Mouse (Mus musculus) midbrain, embryonic 11.5 days (tissue): ENCODE measurements at regions not wholly inside any gene's neighbourhood (a gene's known extent, or its start where the extent isn't known, plus 50 kb on each side); places are given as distances from the start of the nearest gene placed in this dataset.
A peak's percentile ranks its signal among the peaks of the same experiment; 100 is the strongest.

Source experiments
- ATAC-seq: fragments of 200-750 bp; cut with Nextera tagmentation; 2 replicates; pipeline ENCODE4 v1.8.0; 2017; ENCODE audit warnings: moderate TSS enrichment, moderate library complexity; ENCODE audit not compliant: low FRiP score
- DNase-seq: peaks from one replicate; pipeline ENCODE4 v3.0.0; 2015; ENCODE audit warnings: low spot score; ENCODE audit errors: missing footprints
- H3K27ac ChIP-seq: fragments of 300-500 bp; sonication (generic); 2 replicates; pipeline ENCODE4 v1.5.1; 2014; ENCODE audit warnings: low read depth, low read length
- H3K27me3 ChIP-seq: fragments of 300-500 bp; sonication (generic); 2 replicates; pipeline ENCODE4 v1.6.1; 2014; ENCODE audit warnings: mild to moderate bottlenecking, low read length, moderate library complexity, mixed read lengths; ENCODE audit not compliant: control insufficient read depth, insufficient read depth
- H3K36me3 ChIP-seq: fragments of 300-500 bp; sonication (generic); 2 replicates; pipeline ENCODE4 v1.6.1; 2014; ENCODE audit warnings: mild to moderate bottlenecking, low read length, moderate library complexity, mixed read lengths; ENCODE audit not compliant: control insufficient read depth, insufficient read depth
- H3K4me1 ChIP-seq: fragments of 300-500 bp; sonication (generic); 2 replicates; pipeline ENCODE4 v1.6.1; 2014; ENCODE audit warnings: low read length; ENCODE audit not compliant: control insufficient read depth, insufficient read depth
- H3K4me2 ChIP-seq: fragments of 300-500 bp; sonication (generic); 2 replicates; pipeline ENCODE4 v1.6.1; 2014; ENCODE audit warnings: mild to moderate bottlenecking, moderate library complexity
- H3K4me3 ChIP-seq: fragments of 300-500 bp; sonication (generic); 2 replicates; pipeline ENCODE4 v1.5.1; 2014; ENCODE audit warnings: low read depth, low read length
- H3K9ac ChIP-seq: fragments of 300-500 bp; sonication (generic); 2 replicates; pipeline ENCODE4 v1.6.1; 2014; ENCODE audit warnings: low read length
- H3K9me3 ChIP-seq: fragments of 300-500 bp; sonication (generic); 2 replicates; pipeline ENCODE4 v1.6.1; 2016; ENCODE audit warnings: low read length; ENCODE audit not compliant: control insufficient read depth
- WGBS: fragments of 180-500 bp; shearing (Covaris S2); extraction: QIAGEN DNeasy Blood & Tissue Kit; methylation state at CpG from one replicate; pipeline ENCODE4 v1.1.7; 2014; 5-methylcytosine and 5-hydroxymethylcytosine counted together

DNA sequence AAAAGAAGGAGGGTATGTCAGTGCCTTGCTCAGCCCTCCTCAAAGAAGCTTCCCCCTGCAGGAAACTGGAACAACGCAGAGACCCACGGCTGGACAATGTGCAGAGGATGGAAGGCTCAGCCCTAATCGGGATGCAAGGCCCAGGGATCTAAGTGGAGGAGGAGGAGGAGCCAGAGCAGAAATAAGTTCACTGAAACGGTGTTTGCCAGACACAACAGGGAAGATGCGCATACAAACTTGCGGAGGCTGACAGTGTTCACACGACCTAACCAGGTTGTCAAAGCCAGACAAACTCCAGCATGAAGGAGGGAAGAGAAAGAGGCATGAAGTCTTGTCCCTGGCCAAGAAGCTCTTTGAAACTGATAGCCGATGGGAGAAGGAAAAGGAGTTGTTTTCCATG, 98.3 kb downstream of the Sall1 start:
- no peak for ATAC-seq
- Histone ChIP-seq H3K4me1 (no peaks in the 10 kb centered on the region), H3K9ac (no peak overlapping the region), H3K36me3 (no peaks in the 10 kb centered on the region), H3K27me3 (no peaks in the 10 kb centered on the region), H3K4me3 (no peak overlapping the region), H3K27ac (no peak overlapping the region), H3K9me3 (no peaks in the 10 kb centered on the region), H3K4me2 (no peak overlapping the region)
- DNase-seq, result no peak
- WGBS, result 56% methylated on average over 8 of the region's 8 CpGs

DNA sequence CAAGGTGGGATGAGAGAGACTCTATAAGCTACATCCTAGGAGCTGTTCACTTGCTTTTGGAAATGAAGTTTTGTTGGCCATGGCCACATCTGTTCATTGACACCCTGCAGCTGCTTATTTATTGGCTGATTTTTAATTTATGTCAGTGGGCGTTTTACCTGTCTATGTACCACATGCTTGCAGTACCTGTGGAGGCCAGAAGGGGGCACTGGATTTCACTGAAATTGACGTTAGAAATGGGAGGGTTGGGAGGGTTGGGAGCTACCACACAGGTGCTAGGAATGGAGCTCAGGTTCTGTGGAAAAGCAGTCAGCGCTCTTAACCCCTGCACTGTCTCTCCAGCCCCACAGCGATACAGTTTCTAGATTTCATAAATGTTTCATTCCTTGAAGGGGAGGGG, 99.9 kb downstream of the Sall1 start:
- Histone ChIP-seq H3K4me3 (no peak overlapping the region), H3K4me2 (no peak overlapping the region), H3K9ac (no peak overlapping the region), H3K27ac (no peak overlapping the region), H3K9me3 (no peaks in the 10 kb centered on the region), H3K27me3 (no peaks in the 10 kb centered on the region), H3K36me3 (no peaks in the 10 kb centered on the region), H3K4me1 (peaks cover 4% of the 10 kb centered on the region; the same call in 1 of the 2 replicates)
- no peak for DNase-seq
- ATAC-seq, result no peak
- whole genome bisulfite sequencing, result 57% methylated on average over 4 of the region's 4 CpGs

DNA sequence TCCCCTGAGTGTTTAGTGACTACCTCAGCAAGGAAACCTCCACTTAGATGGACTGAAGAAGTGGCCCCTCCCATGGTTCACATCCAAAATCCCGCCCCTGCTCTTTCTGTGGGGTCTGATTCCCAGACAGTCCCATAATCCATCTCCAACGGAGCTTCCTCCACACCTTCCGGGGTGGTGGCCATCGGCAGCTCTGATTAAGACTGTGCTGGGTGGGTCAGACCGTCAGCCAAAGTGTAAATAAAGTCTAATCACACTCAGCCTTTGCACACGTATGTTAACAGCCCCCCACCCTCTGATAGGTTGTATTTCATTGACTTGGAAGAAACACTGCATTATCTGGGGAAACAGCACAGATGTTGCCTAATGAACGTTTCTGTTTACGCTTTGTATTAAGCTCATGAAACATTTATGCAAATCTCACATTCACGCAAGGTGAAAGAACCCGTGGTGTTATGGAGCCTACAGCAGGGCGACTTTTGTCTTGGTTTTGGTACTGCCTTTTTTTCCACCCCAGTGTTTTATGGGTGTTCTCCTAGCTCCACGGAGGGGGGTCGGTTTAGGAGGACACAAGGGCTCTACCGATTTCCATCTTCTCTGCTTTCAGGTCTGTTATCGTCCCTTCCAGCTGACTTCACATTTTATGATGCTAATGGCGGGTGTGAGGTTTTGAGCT, 104.8 kb downstream of the Sall1 start:
- H3K4me1 ChIP-seq, result peaks cover 18% of the 10 kb centered on the region
- H3K4me2 ChIP-seq, result no peak overlapping the region
- no peak overlapping the region for H3K9ac ChIP-seq
- whole genome bisulfite sequencing, result 51% methylated on average over 16 of the region's 16 CpGs
- H3K4me3 ChIP-seq, result no peak overlapping the region
- H3K27ac ChIP-seq, result no peak overlapping the region
- H3K36me3 ChIP-seq, result no peaks in the 10 kb centered on the region
- no peaks in the 10 kb centered on the region for H3K9me3 ChIP-seq
- no peaks in the 10 kb centered on the region for H3K27me3 ChIP-seq
- DNase-seq (peak; percentile 87), ATAC-seq (peak; percentile 60; the same call in 1 of the 2 replicates)

DNA sequence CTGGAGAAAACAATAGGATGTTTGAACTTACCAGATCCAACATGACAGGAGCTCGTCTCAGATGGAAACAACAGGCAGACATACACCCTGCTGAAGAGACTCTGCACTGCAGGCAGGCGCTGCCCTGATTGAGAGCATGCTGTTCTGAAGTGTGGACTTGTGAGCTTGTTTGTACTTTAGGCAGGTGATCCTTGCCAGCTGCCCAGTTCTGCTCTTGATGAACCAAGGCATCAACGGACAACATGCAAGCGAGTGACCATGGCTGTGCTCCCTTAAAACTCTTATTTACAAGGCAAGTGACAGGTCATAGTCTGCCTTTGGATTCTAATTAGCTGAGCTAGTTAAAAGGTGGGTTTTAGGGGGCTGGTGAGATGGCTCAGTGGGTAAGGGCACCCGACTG, 109.3 kb downstream of the Sall1 start:
- Histone ChIP-seq H3K9me3 (no peaks in the 10 kb centered on the region), H3K27ac (no peak overlapping the region), H3K9ac (no peak overlapping the region), H3K27me3 (no peaks in the 10 kb centered on the region), H3K4me2 (no peak overlapping the region), H3K4me1 (peaks cover 15% of the 10 kb centered on the region), H3K4me3 (no peak overlapping the region), H3K36me3 (no peaks in the 10 kb centered on the region)
- no peak for DNase-seq
- ATAC-seq, result no peak
- WGBS, result 89% methylated on average over 5 of the region's 5 CpGs

GRCm38 (mm10) chr8:88931050-88931449, 112.9 kb downstream of the Sall1 start:
- Histone ChIP-seq H3K4me1 (peaks cover 6% of the 10 kb centered on the region; the same call in 1 of the 2 replicates), H3K4me3 (no peak overlapping the region), H3K9ac (no peak overlapping the region), H3K4me2 (no peak overlapping the region), H3K27ac (no peak overlapping the region), H3K27me3 (no peaks in the 10 kb centered on the region), H3K9me3 (no peaks in the 10 kb centered on the region), H3K36me3 (no peaks in the 10 kb centered on the region)
- DNase-seq (no peak), ATAC-seq (no peak)
- 83% methylated on average over 5 of the region's 5 CpGs for WGBS

DNA sequence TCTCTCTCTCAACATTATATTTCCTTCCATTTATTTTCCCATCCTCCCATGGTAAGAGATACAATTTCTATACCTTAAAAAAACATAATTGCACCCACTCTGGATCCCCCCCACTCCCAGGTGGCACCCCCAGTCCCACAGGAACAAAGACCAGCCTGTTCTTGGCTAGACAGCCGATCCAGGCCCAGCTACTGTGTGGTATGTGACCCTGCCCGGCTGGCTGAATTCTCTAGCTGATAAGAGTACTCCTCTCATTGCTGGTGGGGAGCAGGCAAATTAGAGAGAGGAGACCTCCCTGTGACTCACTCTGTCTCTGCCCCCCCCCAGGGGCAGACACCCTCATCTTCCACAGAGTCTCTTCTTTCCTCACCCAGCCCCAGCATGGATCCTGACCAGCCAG, 113.6 kb downstream of the Sall1 start:
- 69% methylated on average over 2 of the region's 2 CpGs for WGBS
- Histone ChIP-seq H3K4me1 (peaks cover 2% of the 10 kb centered on the region; the same call in 1 of the 2 replicates), H3K9ac (no peak overlapping the region), H3K4me2 (no peak overlapping the region), H3K27me3 (no peaks in the 10 kb centered on the region), H3K9me3 (no peaks in the 10 kb centered on the region), H3K36me3 (no peaks in the 10 kb centered on the region), H3K27ac (no peak overlapping the region), H3K4me3 (no peak overlapping the region)
- no peak for DNase-seq
- ATAC-seq, result no peak

DNA sequence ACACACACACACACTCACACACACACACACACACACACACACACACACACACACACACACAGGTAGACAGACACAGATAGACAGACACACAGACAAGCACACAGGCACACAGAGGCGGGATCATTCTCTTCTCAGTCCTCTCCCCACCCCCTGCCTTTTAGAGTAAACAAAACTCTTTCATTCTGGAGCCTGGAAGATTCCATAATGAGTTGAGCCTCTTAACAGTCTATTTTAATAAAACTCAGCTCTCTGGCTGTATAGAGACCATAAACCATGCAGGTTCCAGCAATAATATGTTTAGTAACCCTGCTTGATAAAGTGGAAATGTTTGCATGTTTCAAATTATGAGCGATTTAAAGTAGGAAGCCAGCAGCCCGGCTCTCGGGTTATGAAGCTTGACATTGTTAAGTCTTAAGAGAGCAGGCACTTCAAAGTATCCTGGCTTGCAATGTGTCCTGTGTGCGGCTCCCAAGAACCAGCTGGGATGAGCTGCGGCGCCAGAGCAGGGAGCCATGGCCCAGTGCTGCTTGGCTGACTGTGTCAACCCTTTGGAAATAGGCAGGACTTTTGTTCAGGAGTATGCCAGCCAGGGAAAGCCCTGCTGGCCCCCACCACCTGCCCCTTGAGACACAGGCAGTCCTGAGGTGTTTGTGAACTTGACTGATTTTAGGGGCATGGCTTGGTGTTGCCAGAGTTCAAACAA, 115.1 kb downstream of the Sall1 start:
- Histone ChIP-seq H3K9me3 (no peaks in the 10 kb centered on the region), H3K27ac (no peak overlapping the region), H3K4me2 (no peak overlapping the region), H3K27me3 (no peaks in the 10 kb centered on the region), H3K4me1 (peaks cover 2% of the 10 kb centered on the region; the same call in 1 of the 2 replicates), H3K4me3 (no peak overlapping the region), H3K36me3 (no peaks in the 10 kb centered on the region), H3K9ac (no peak overlapping the region)
- 56% methylated on average over 7 of the region's 7 CpGs for WGBS
- DNase-seq, result no peak
- no peak for ATAC-seq

- Histone ChIP-seq H3K9ac (no peak overlapping the region), H3K9me3 (no peaks in the 10 kb centered on the region), H3K27me3 (no peaks in the 10 kb centered on the region), H3K4me2 (no peak overlapping the region), H3K36me3 (no peaks in the 10 kb centered on the region), H3K4me3 (no peak overlapping the region), H3K4me1 (no peaks in the 10 kb centered on the region), H3K27ac (no peak overlapping the region)
- DNase-seq (no peak), ATAC-seq (peak; percentile 61; the same call in 1 of the 2 replicates)
- 71% methylated on average over 7 of the region's 7 CpGs for WGBS
Measured at GRCm38 (mm10) chr8:88922840-88923239, 121.1 kb downstream of the Sall1 start.

- Histone ChIP-seq H3K4me3 (no peak overlapping the region), H3K27me3 (no peaks in the 10 kb centered on the region), H3K4me2 (no peak overlapping the region), H3K4me1 (no peaks in the 10 kb centered on the region), H3K36me3 (no peaks in the 10 kb centered on the region), H3K27ac (no peak overlapping the region), H3K9me3 (no peaks in the 10 kb centered on the region), H3K9ac (no peak overlapping the region)
- DNase-seq, result no peak
- no peak for ATAC-seq
- 88% methylated on average over 4 of the region's 4 CpGs for WGBS
Measured at GRCm38 (mm10) chr8:88921967-88922366, 122.0 kb downstream of the Sall1 start.
